Mouse (Mus musculus) megakaryocyte, embryonic 14.5 days (primary cell): Measurements from ENCODE around the gene Cntln. TPM values are rescaled to one million over a fixed set of nuclear protein-coding genes. Genes with fewer than 3 reads are reported as not detected.

ENCODE experiments used
- H3K27me3 ChIP-seq: replicated peaks from 2 replicates; pipeline ENCODE3; 2012; ENCODE audit warnings: inconsistent platforms
- H3K36me3 ChIP-seq: replicated peaks from 2 replicates; pipeline ENCODE3; 2012; ENCODE audit warnings: low read length, inconsistent platforms, mixed read lengths
- H3K4me1 ChIP-seq: 2 replicates; pipeline ENCODE4 v1.6.1; 2012; ENCODE audit warnings: inconsistent platforms
- H3K4me3 ChIP-seq: replicated peaks from 2 replicates; pipeline ENCODE3; 2012; ENCODE audit warnings: moderate library complexity, mild to moderate bottlenecking, inconsistent platforms
- H3K9me3 ChIP-seq: 2 replicates; pipeline ENCODE4 v1.6.1; 2012; ENCODE audit warnings: inconsistent platforms
- FLI1 ChIP-seq: IDR thresholded peaks from 2 replicates; pipeline ENCODE4 v1.6.1; 2012; ENCODE audit warnings: low read length, inconsistent platforms, mixed read lengths
- GATA1 ChIP-seq: IDR thresholded peaks from 3 replicates; pipeline ENCODE4 v1.6.1; 2012; ENCODE audit warnings: mixed read lengths, low read length, inconsistent platforms, borderline replicate concordance
- polyA plus RNA-seq: library from polyadenylated mRNA; stranded (reverse); fragments of >175 nt; gene quantifications from 2 replicates; pipeline ENCODE4 v1.2.3, GENCODE M21; 2012; ENCODE audit warnings: low replicate concordance; ENCODE audit not compliant: insufficient read depth

Gene Cntln
- polyA plus RNA-seq, 1 experiment: 0.84 TPM

GRCm38 (mm10) chr4:84934342-84934929 is 50.3 kb downstream of the Cntln start:
- Histone ChIP-seq H3K27me3 (no peaks in the 10 kb centered on the region), H3K4me1 (no peaks in the 10 kb centered on the region), H3K9me3 (peaks cover 5% of the 10 kb centered on the region), H3K36me3 (peaks cover 13% of the 10 kb centered on the region), H3K4me3 (no peak overlapping the region)
- TF ChIP-seq FLI1: no peak
- no peak for TF ChIP-seq GATA1

DNA sequence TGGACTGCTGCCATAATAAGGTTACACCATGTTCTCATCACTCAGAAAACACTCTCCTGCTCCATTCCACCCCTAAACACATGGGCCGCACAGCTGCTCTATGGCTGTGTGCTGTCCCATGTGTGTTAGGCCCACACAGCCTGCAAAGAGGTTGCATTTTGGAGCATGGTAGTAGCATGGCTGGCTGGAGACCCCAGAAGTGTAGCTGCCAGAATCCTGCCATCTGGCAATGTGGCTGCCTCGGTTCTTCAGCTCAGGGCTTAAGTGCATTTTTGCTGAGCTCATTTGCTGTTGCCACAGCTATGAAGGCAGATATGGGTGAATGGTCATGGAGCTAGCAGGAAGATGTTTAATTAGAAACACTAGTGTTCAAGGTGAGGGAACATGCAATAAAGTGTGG is 58.0 kb downstream of the Cntln start:
- no peaks in the 10 kb centered on the region for H3K9me3 ChIP-seq
- H3K4me3 ChIP-seq: no peak overlapping the region
- no peak for TF ChIP-seq FLI1
- TF ChIP-seq GATA1: no peak
- no peaks in the 10 kb centered on the region for H3K27me3 ChIP-seq
- peaks cover 14% of the 10 kb centered on the region for H3K4me1 ChIP-seq
- H3K36me3 ChIP-seq: peaks cover 5% of the 10 kb centered on the region

- peaks cover 14% of the 10 kb centered on the region for H3K4me1 ChIP-seq
- no peaks in the 10 kb centered on the region for H3K27me3 ChIP-seq
- peaks cover 5% of the 10 kb centered on the region for H3K36me3 ChIP-seq
- TF ChIP-seq FLI1 (no peak), GATA1 (no peak)
- H3K9me3 ChIP-seq: no peaks in the 10 kb centered on the region
- peak overlapping the region; percentile 33 for H3K4me3 ChIP-seq
These were observed 58.5 kb downstream of the Cntln start for GRCm38 (mm10) chr4:84942651-84943050.

- Histone ChIP-seq H3K4me1 (peaks cover 14% of the 10 kb centered on the region), H3K36me3 (no peaks in the 10 kb centered on the region), H3K27me3 (no peaks in the 10 kb centered on the region), H3K9me3 (no peaks in the 10 kb centered on the region), H3K4me3 (no peak overlapping the region)
- no peak for TF ChIP-seq GATA1
- TF ChIP-seq FLI1: no peak
These were observed 60.0 kb downstream of the Cntln start for GRCm38 (mm10) chr4:84944100-84944499.

- H3K9me3 ChIP-seq: no peaks in the 10 kb centered on the region
- H3K36me3 ChIP-seq: no peaks in the 10 kb centered on the region
- H3K4me3 ChIP-seq: no peak overlapping the region
- TF ChIP-seq GATA1 (no peak), FLI1 (no peak)
- H3K4me1 ChIP-seq: peaks cover 24% of the 10 kb centered on the region
- H3K27me3 ChIP-seq: no peaks in the 10 kb centered on the region
These were observed 62.3 kb downstream of the Cntln start for GRCm38 (mm10) chr4:84946450-84946849.

- Histone ChIP-seq H3K4me3 (peak overlapping the region; percentile 82), H3K9me3 (no peaks in the 10 kb centered on the region), H3K4me1 (peaks cover 54% of the 10 kb centered on the region), H3K27me3 (no peaks in the 10 kb centered on the region), H3K36me3 (peaks cover 11% of the 10 kb centered on the region)
- TF ChIP-seq FLI1 (no peak), GATA1 (no peak)
These were observed 93.0 kb downstream of the Cntln start for GRCm38 (mm10) chr4:84976875-84977646.

DNA sequence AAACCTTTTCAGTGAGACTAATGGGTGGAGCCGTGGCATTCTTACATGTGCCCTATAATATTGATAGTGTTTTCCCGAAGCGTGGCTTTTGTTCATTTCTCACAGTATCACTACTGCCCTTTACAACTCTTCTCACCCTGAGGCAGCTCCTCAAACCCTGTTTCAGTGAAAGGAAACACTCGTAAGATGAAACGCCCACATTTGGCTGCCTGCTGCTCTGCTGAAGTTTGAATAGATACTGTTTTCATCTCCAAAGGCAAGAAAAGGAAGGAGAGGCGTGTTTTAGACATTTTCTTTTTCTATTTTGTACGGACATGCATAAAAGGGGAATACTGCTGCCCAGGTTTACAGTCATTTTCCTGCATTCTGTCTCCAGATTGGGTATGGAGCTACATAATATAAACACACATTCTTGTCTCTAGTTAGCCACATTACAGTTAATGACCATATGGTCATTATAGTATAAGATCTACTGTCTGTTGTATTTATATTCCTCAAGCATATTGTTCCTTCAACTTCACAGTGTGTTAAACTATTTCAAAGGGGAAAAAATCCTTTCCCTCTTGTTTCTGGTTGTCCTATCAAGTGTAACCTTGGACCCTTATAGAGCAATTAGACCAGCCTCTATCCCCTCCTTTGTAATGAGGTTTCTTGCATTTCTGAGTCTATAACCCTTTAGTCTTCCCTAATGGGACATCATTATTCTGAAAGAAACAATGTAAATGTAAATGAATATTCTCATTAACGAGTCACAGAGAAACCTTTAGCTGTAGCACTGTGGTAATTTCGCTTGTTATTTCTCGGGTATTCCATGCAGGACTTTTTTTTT is 111.6 kb downstream of the Cntln start:
- peaks cover 12% of the 10 kb centered on the region for H3K36me3 ChIP-seq
- H3K4me1 ChIP-seq: no peaks in the 10 kb centered on the region
- no peaks in the 10 kb centered on the region for H3K27me3 ChIP-seq
- H3K4me3 ChIP-seq: no peak overlapping the region
- H3K9me3 ChIP-seq: no peaks in the 10 kb centered on the region
- TF ChIP-seq FLI1 (no peak), GATA1 (no peak)

- Histone ChIP-seq H3K27me3 (no peaks in the 10 kb centered on the region), H3K4me3 (peak overlapping the region; percentile 3), H3K4me1 (peaks cover 6% of the 10 kb centered on the region), H3K9me3 (no peaks in the 10 kb centered on the region), H3K36me3 (no peaks in the 10 kb centered on the region)
- TF ChIP-seq FLI1 (no peak), GATA1 (no peak)
These were observed 121.5 kb downstream of the Cntln start for GRCm38 (mm10) chr4:85005581-85005980.

DNA sequence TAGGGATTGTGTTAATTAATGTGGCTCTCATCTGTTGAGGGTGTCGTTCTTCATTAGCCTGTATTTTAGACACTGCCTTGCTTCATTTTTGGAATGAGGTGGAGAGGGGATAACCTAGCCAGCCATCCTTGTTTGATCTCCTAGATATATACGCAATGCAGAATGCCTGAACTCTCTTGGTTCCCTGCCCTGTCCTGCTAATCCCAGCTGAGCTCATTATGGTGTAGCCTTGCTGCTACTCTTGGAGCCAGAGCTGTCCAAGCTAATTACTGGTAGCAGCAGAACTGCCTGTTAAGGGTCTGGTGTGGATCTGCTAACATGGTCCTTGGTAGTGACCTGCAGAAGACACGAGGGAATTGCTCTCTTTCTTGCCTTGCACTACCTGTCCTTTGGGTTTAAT is 122.7 kb downstream of the Cntln start:
- no peak for TF ChIP-seq FLI1
- TF ChIP-seq GATA1: no peak
- Histone ChIP-seq H3K27me3 (no peaks in the 10 kb centered on the region), H3K4me1 (peaks cover 6% of the 10 kb centered on the region), H3K4me3 (no peak overlapping the region), H3K9me3 (no peaks in the 10 kb centered on the region), H3K36me3 (no peaks in the 10 kb centered on the region)

DNA sequence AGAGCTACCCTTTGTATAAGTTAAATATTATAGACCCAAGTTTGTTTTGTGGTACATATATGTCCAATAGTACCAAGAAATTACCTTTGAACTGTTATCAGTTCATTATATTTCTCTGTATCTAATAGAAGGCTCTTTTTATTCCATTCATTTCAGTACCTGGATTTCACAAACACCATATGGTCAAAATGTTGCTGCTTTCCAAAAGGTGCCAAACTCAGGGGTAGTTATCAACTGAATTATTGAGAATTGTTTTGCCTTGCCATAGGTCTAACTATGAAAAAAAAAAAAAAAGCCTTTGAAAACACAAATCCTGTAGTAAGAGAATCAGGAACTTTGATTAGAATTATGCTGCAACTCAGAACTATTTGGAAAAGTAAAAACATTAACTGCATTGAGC is 126.7 kb downstream of the Cntln start:
- H3K27me3 ChIP-seq: no peaks in the 10 kb centered on the region
- no peak overlapping the region for H3K4me3 ChIP-seq
- no peaks in the 10 kb centered on the region for H3K9me3 ChIP-seq
- TF ChIP-seq FLI1: no peak
- TF ChIP-seq GATA1: no peak
- H3K4me1 ChIP-seq: peaks cover under 1% of the 10 kb centered on the region
- peaks cover 3% of the 10 kb centered on the region for H3K36me3 ChIP-seq
